Mouse (Mus musculus): ENCODE measurements around the gene Timm10b. TPM values are rescaled to one million over a fixed set of nuclear protein-coding genes. Genes with fewer than 3 reads are reported as not detected.

The Timm10b gene
- polyA plus RNA-seq, 1 experiment from 2014 or later: 178 TPM

- Histone ChIP-seq H3K4me2 (peak overlapping the region; percentile 96), H3K9ac (peak overlapping the region; percentile 87), H3K4me3 (peak overlapping the region; percentile 62), H3K9me3 (no peaks in the 10 kb centered on the region), H3K27ac (peak overlapping the region; percentile 79), H3K4me1 (peaks cover 26% of the 10 kb centered on the region), H3K36me3 (peaks cover 43% of the 10 kb centered on the region), H3K27me3 (no peaks in the 10 kb centered on the region)
- under 1% methylated on average over 18 of the region's 18 CpGs for WGBS
- no peak for ATAC-seq (ENCODE audit: insufficient number of reproducible peaks, insufficient read depth, low FRiP score, low TSS enrichment, low read depth)
Observed at GRCm38 (mm10) chr7:105640894-105641255, 1.0 kb downstream of the Timm10b start.

- ATAC-seq (ENCODE audit: insufficient number of reproducible peaks, insufficient read depth, low FRiP score, low TSS enrichment, low read depth): no peak
- peaks cover 26% of the 10 kb centered on the region for H3K4me1 ChIP-seq
- no peak overlapping the region for H3K27ac ChIP-seq
- no peaks in the 10 kb centered on the region for H3K27me3 ChIP-seq
- no peak overlapping the region for H3K4me3 ChIP-seq
- H3K9ac ChIP-seq: 0 out of 2 replicates have a peak overlapping the region, but pooled peaks have one; percentile 27
- peaks cover 32% of the 10 kb centered on the region for H3K36me3 ChIP-seq
- H3K9me3 ChIP-seq: no peaks in the 10 kb centered on the region
- peak overlapping the region; percentile 96 for H3K4me2 ChIP-seq
- WGBS: 55% methylated on average over 3 of the region's 3 CpGs
Observed at GRCm38 (mm10) chr7:105641936-105642335, 2.1 kb downstream of the Timm10b start.

GRCm38 (mm10) chr7:105650639-105651435 is 11.0 kb downstream of the Timm10b start, which contains the start of gene Dnhd1:
TSS of gene Dnhd1 (plus strand) at chr7:105650827.
- no peaks in the 10 kb centered on the region for H3K27me3 ChIP-seq
- no peaks in the 10 kb centered on the region for H3K4me1 ChIP-seq
- peak; percentile 91 for ATAC-seq (ENCODE audit: insufficient number of reproducible peaks, insufficient read depth, low FRiP score, low TSS enrichment, low read depth)
- H3K36me3 ChIP-seq: peaks cover 5% of the 10 kb centered on the region
- under 1% methylated on average over 17 of the region's 17 CpGs for WGBS
- peak within 1 kb of the TSS; percentile 66 for H3K9ac ChIP-seq
- peak within 1 kb of the TSS; percentile 82 for H3K4me2 ChIP-seq
- H3K4me3 ChIP-seq: peak within 1 kb of the TSS; percentile 45
- H3K27ac ChIP-seq: peak within 1 kb of the TSS; percentile 67
- no peaks in the 10 kb centered on the region for H3K9me3 ChIP-seq

- no peaks in the 10 kb centered on the region for H3K36me3 ChIP-seq
- peak overlapping the region; percentile 44 for H3K4me2 ChIP-seq
- ATAC-seq (ENCODE audit: insufficient number of reproducible peaks, insufficient read depth, low FRiP score, low TSS enrichment, low read depth): no peak; the same call in 1 of the 2 replicates
- 0 out of 2 replicates have a peak, but pooled peaks cover 4% of the 10 kb centered on the region for H3K4me1 ChIP-seq
- H3K4me3 ChIP-seq: no peak overlapping the region
- WGBS: 12% methylated on average over 13 of the region's 13 CpGs
- no peak overlapping the region for H3K27ac ChIP-seq
- H3K9ac ChIP-seq: no peak overlapping the region
- peaks cover 5% of the 10 kb centered on the region; the same call in 1 of the 2 replicates for H3K27me3 ChIP-seq
- no peaks in the 10 kb centered on the region for H3K9me3 ChIP-seq
Observed at GRCm38 (mm10) chr7:105685541-105686197, 45.8 kb downstream of the Timm10b start.

GRCm38 (mm10) chr7:105690875-105691274 is 51.0 kb downstream of the Timm10b start:
- no peak for ATAC-seq (ENCODE audit: insufficient number of reproducible peaks, insufficient read depth, low FRiP score, low TSS enrichment, low read depth)
- Histone ChIP-seq H3K36me3 (no peaks in the 10 kb centered on the region), H3K4me1 (0 out of 2 replicates have a peak, but pooled peaks cover under 1% of the 10 kb centered on the region), H3K4me3 (no peak overlapping the region), H3K9me3 (no peaks in the 10 kb centered on the region), H3K27me3 (0 out of 2 replicates have a peak, but pooled peaks cover under 1% of the 10 kb centered on the region), H3K27ac (no peak overlapping the region), H3K9ac (no peak overlapping the region), H3K4me2 (no peak overlapping the region)
- WGBS: 75% methylated on average over 1 of the region's 1 CpGs

Other genes starting within 250 kb of the Timm10b start
- gene Fam160a2, start 240.0 kb upstream of the Timm10b start, polyA plus RNA-seq (2015; fragmentation: Nextera tagmentation; extraction: Ambion mirVana): 41.8 and 48.3 TPM in 2 replicates
- gene Cnga4, start 235.5 kb upstream of the Timm10b start, polyA plus RNA-seq (2015; fragmentation: Nextera tagmentation; extraction: Ambion mirVana): 0.10 TPM in 1 of 2 replicates, not detected in the other
- 0.48 and 0.52 TPM in 2 replicates for gene Cckbr, start 214.3 kb upstream of the Timm10b start, polyA plus RNA-seq (2015; fragmentation: Nextera tagmentation; extraction: Ambion mirVana)
- 72.5 and 73.3 TPM in 2 replicates for gene Cavin3, start 157.8 kb upstream of the Timm10b start, polyA plus RNA-seq (2015; fragmentation: Nextera tagmentation; extraction: Ambion mirVana)
- 36.7 and 37.1 TPM in 2 replicates for gene Smpd1, start 85.7 kb upstream of the Timm10b start, polyA plus RNA-seq (2015; fragmentation: Nextera tagmentation; extraction: Ambion mirVana)
- 59.9 and 62.3 TPM in 2 replicates for gene Apbb1, start 58.4 kb upstream of the Timm10b start, polyA plus RNA-seq (2015; fragmentation: Nextera tagmentation; extraction: Ambion mirVana)
- gene Hpx, start 39.9 kb upstream of the Timm10b start, polyA plus RNA-seq (2015; fragmentation: Nextera tagmentation; extraction: Ambion mirVana): 0.37 and 3.7 TPM in 2 replicates
- gene Trim3, start 6.5 kb upstream of the Timm10b start, polyA plus RNA-seq (2015; fragmentation: Nextera tagmentation; extraction: Ambion mirVana): 41.3 and 49.1 TPM in 2 replicates
- gene Arfip2, start 360 bp downstream of the Timm10b start, polyA plus RNA-seq (2015; fragmentation: Nextera tagmentation; extraction: Ambion mirVana): 81.4 and 85.5 TPM in 2 replicates
- gene Gm45799, start 496 bp downstream of the Timm10b start, polyA plus RNA-seq (2015; fragmentation: Nextera tagmentation; extraction: Ambion mirVana): 32.4 and 35.2 TPM in 2 replicates
- 1.1 and 1.6 TPM in 2 replicates for gene Dnhd1, start 10.8 kb downstream of the Timm10b start, polyA plus RNA-seq (2015; fragmentation: Nextera tagmentation; extraction: Ambion mirVana)
- 253 and 273 TPM in 2 replicates for gene Ilk, start 96.5 kb downstream of the Timm10b start, polyA plus RNA-seq (2015; fragmentation: Nextera tagmentation; extraction: Ambion mirVana)
- gene Rrp8, start 97.3 kb downstream of the Timm10b start, polyA plus RNA-seq (2015; fragmentation: Nextera tagmentation; extraction: Ambion mirVana): 43.4 and 48.9 TPM in 2 replicates
- 126 and 137 TPM in 2 replicates for gene Taf10, start 104.3 kb downstream of the Timm10b start, polyA plus RNA-seq (2015; fragmentation: Nextera tagmentation; extraction: Ambion mirVana)
- 44.0 and 45.8 TPM in 2 replicates for gene Tpp1, start 112.2 kb downstream of the Timm10b start, polyA plus RNA-seq (2015; fragmentation: Nextera tagmentation; extraction: Ambion mirVana)
- 21.0 and 21.5 TPM in 2 replicates for gene Dchs1, start 147.6 kb downstream of the Timm10b start, polyA plus RNA-seq (2015; fragmentation: Nextera tagmentation; extraction: Ambion mirVana)
- gene Mrpl17, start 171.0 kb downstream of the Timm10b start, polyA plus RNA-seq (2015; fragmentation: Nextera tagmentation; extraction: Ambion mirVana): 321 and 381 TPM in 2 replicates